Mouse (Mus musculus): ENCODE results near the gene Mlxipl. TPM values are rescaled to one million over a fixed set of nuclear protein-coding genes. Genes with fewer than 3 reads are reported as not detected.
"Not testable (repeated sequence)": the region's sequence is repeated elsewhere in the genome, so short reads cannot be mapped to it uniquely, and the experiment has no call there.

Mlxipl gene
- 2.4 and 3.6 TPM in 2 replicates for polyA plus RNA-seq (2015; fragmentation: Nextera tagmentation; extraction: Ambion mirVana)

- H3K36me3 ChIP-seq (ENCODE audit: control insufficient read depth, insufficient read depth, low read length), result no peaks in the 10 kb centered on the region
- 4% methylated on average over 38 of the region's 39 CpGs for WGBS
Observed at GRCm38 (mm10) chr5:135089653-135090052, at the start of gene Mlxipl. TSS of gene Mlxipl (plus strand) at chr5:135089890.

GRCm38 (mm10) chr5:135040059-135040458 lies 49.6 kb upstream of the Mlxipl start:
- Histone ChIP-seq H3K27me3 (ENCODE audit: control insufficient read depth, insufficient read depth, low read depth, low read length) (no peaks in the 10 kb centered on the region), H3K4me2 (ENCODE audit: low read depth, low read length) (no peak overlapping the region), H3K9ac (ENCODE audit: low read length) (no peak overlapping the region), H3K9me3 (ENCODE audit: control insufficient read depth, low read length) (no peaks in the 10 kb centered on the region), H3K4me3 (ENCODE audit: low read length) (no peak overlapping the region), H3K4me1 (replicated peaks; ENCODE audit: control insufficient read depth, insufficient read depth, low read length) (no peaks in the 10 kb centered on the region), H3K27ac (ENCODE audit: low read length) (no peak overlapping the region), H3K36me3 (ENCODE audit: control insufficient read depth, insufficient read depth, low read length) (peaks cover 13% of the 10 kb centered on the region; the same call in 1 of the 2 replicates)
- no peak for ATAC-seq (ENCODE audit: low read depth)
- WGBS, result 49% methylated on average over 6 of the region's 6 CpGs

More at GRCm38 (mm10) chr5:135089653-135090052, at the start of gene Mlxipl:
- Histone ChIP-seq H3K9me3 (ENCODE audit: control insufficient read depth, low read length) (no peaks in the 10 kb centered on the region), H3K4me1 (replicated peaks; ENCODE audit: control insufficient read depth, insufficient read depth, low read length) (no peaks in the 10 kb centered on the region), H3K27me3 (ENCODE audit: control insufficient read depth, insufficient read depth, low read depth, low read length) (peaks cover 40% of the 10 kb centered on the region), H3K4me3 (ENCODE audit: low read length) (0 out of 2 replicates have a peak within 1 kb of the TSS, but pooled peaks have one; percentile 9), H3K27ac (ENCODE audit: low read length) (no peak within 1 kb of the TSS), H3K4me2 (ENCODE audit: low read depth, low read length) (peak within 1 kb of the TSS; percentile 3; the same call in 1 of the 2 replicates), H3K9ac (ENCODE audit: low read length) (no peak within 1 kb of the TSS)
- ATAC-seq (ENCODE audit: low read depth), result no peak

- WGBS, result 44% methylated on average over 11 of the region's 11 CpGs
- Histone ChIP-seq H3K27me3 (ENCODE audit: control insufficient read depth, insufficient read depth, low read depth, low read length) (no peaks in the 10 kb centered on the region), H3K9me3 (ENCODE audit: control insufficient read depth, low read length) (no peaks in the 10 kb centered on the region), H3K4me2 (ENCODE audit: low read depth, low read length) (no peak overlapping the region), H3K36me3 (ENCODE audit: control insufficient read depth, insufficient read depth, low read length) (peaks cover 16% of the 10 kb centered on the region), H3K9ac (ENCODE audit: low read length) (no peak overlapping the region), H3K4me3 (ENCODE audit: low read length) (no peak overlapping the region), H3K4me1 (replicated peaks; ENCODE audit: control insufficient read depth, insufficient read depth, low read length) (no peaks in the 10 kb centered on the region), H3K27ac (ENCODE audit: low read length) (no peak overlapping the region)
- no peak for ATAC-seq (ENCODE audit: low read depth)
Observed at GRCm38 (mm10) chr5:135040777-135041176, 48.9 kb upstream of the Mlxipl start.

GRCm38 (mm10) chr5:135042105-135042788 lies 47.4 kb upstream of the Mlxipl start:
- Histone ChIP-seq H3K27ac (ENCODE audit: low read length) (no peak overlapping the region), H3K4me2 (ENCODE audit: low read depth, low read length) (no peak overlapping the region), H3K9me3 (ENCODE audit: control insufficient read depth, low read length) (no peaks in the 10 kb centered on the region), H3K4me3 (ENCODE audit: low read length) (no peak overlapping the region), H3K9ac (ENCODE audit: low read length) (no peak overlapping the region), H3K27me3 (ENCODE audit: control insufficient read depth, insufficient read depth, low read depth, low read length) (no peaks in the 10 kb centered on the region), H3K4me1 (replicated peaks; ENCODE audit: control insufficient read depth, insufficient read depth, low read length) (no peaks in the 10 kb centered on the region), H3K36me3 (ENCODE audit: control insufficient read depth, insufficient read depth, low read length) (peaks cover 16% of the 10 kb centered on the region)
- WGBS, result 51% methylated on average over 21 of the region's 21 CpGs
- peak; percentile 12; the same call in 1 of the 2 replicates for ATAC-seq (ENCODE audit: low read depth)

GRCm38 (mm10) chr5:135044575-135044974 lies 45.1 kb upstream of the Mlxipl start:
- Histone ChIP-seq H3K4me2 (ENCODE audit: low read depth, low read length) (no peak overlapping the region), H3K4me1 (replicated peaks; ENCODE audit: control insufficient read depth, insufficient read depth, low read length) (no peaks in the 10 kb centered on the region), H3K36me3 (ENCODE audit: control insufficient read depth, insufficient read depth, low read length) (peaks cover 20% of the 10 kb centered on the region), H3K27me3 (ENCODE audit: control insufficient read depth, insufficient read depth, low read depth, low read length) (no peaks in the 10 kb centered on the region), H3K9ac (ENCODE audit: low read length) (no peak overlapping the region), H3K27ac (ENCODE audit: low read length) (no peak overlapping the region), H3K9me3 (ENCODE audit: control insufficient read depth, low read length) (no peaks in the 10 kb centered on the region), H3K4me3 (ENCODE audit: low read length) (no peak overlapping the region)
- no peak for ATAC-seq (ENCODE audit: low read depth)
- 88% methylated on average over 3 of the region's 3 CpGs for WGBS

- no peaks in the 10 kb centered on the region for H3K4me1 ChIP-seq (replicated peaks; ENCODE audit: control insufficient read depth, insufficient read depth, low read length)
- no peaks in the 10 kb centered on the region for H3K9me3 ChIP-seq (ENCODE audit: control insufficient read depth, low read length)
- 94% methylated on average over 5 of the region's 5 CpGs for WGBS
- H3K27ac ChIP-seq (ENCODE audit: low read length), result no peak overlapping the region
- ATAC-seq (ENCODE audit: low read depth), result no peak
- H3K4me2 ChIP-seq (ENCODE audit: low read depth, low read length), result no peak overlapping the region
- peaks cover 20% of the 10 kb centered on the region for H3K36me3 ChIP-seq (ENCODE audit: control insufficient read depth, insufficient read depth, low read length)
- no peak overlapping the region for H3K9ac ChIP-seq (ENCODE audit: low read length)
- H3K4me3 ChIP-seq (ENCODE audit: low read length), result no peak overlapping the region
- H3K27me3 ChIP-seq (ENCODE audit: control insufficient read depth, insufficient read depth, low read depth, low read length), result no peaks in the 10 kb centered on the region
Observed at GRCm38 (mm10) chr5:135048539-135048938, 41.2 kb upstream of the Mlxipl start.

GRCm38 (mm10) chr5:135049268-135049667 lies 40.4 kb upstream of the Mlxipl start:
- not testable (repeated sequence) for H3K27me3 ChIP-seq (ENCODE audit: control insufficient read depth, insufficient read depth, low read depth, low read length); H3K9ac ChIP-seq (ENCODE audit: low read length); H3K9me3 ChIP-seq (ENCODE audit: control insufficient read depth, low read length); H3K4me1 ChIP-seq (replicated peaks; ENCODE audit: control insufficient read depth, insufficient read depth, low read length); H3K27ac ChIP-seq (ENCODE audit: low read length); H3K4me2 ChIP-seq (ENCODE audit: low read depth, low read length); ATAC-seq (ENCODE audit: low read depth); H3K4me3 ChIP-seq (ENCODE audit: low read length)
- H3K36me3 ChIP-seq (ENCODE audit: control insufficient read depth, insufficient read depth, low read length), result peaks cover 22% of the 10 kb centered on the region
- 82% methylated on average over 6 of the region's 6 CpGs for WGBS

DNA sequence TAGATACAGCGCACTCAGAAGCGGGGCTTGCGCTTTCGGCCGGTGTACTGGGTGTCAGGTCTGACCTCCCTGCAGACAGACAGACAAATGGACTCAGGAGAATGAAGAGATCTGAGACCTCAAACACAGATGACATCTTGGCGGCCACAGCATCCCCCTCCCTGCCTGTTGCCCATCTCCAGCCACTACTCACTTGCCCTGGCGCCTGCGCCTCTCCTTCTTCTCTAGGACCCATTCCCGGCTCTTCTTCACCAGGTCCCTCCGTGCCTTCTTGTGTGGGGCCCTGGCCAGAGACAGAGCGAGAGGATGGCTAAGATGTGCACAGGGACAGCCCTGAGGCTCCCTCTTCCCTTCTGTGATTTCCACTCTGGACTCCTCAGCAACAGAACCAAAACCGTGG lies 36.3 kb upstream of the Mlxipl start:
- H3K36me3 ChIP-seq (ENCODE audit: control insufficient read depth, insufficient read depth, low read length), result peaks cover 19% of the 10 kb centered on the region; the same call in 1 of the 2 replicates
- H3K4me2 ChIP-seq (ENCODE audit: low read depth, low read length), result no peak overlapping the region
- H3K4me1 ChIP-seq (replicated peaks; ENCODE audit: control insufficient read depth, insufficient read depth, low read length), result no peaks in the 10 kb centered on the region
- no peak overlapping the region for H3K4me3 ChIP-seq (ENCODE audit: low read length)
- H3K27me3 ChIP-seq (ENCODE audit: control insufficient read depth, insufficient read depth, low read depth, low read length), result no peaks in the 10 kb centered on the region
- WGBS, result 80% methylated on average over 12 of the region's 12 CpGs
- no peak for ATAC-seq (ENCODE audit: low read depth)
- no peak overlapping the region for H3K9ac ChIP-seq (ENCODE audit: low read length)
- H3K9me3 ChIP-seq (ENCODE audit: control insufficient read depth, low read length), result no peaks in the 10 kb centered on the region
- no peak overlapping the region for H3K27ac ChIP-seq (ENCODE audit: low read length)

- H3K27me3 ChIP-seq (ENCODE audit: control insufficient read depth, insufficient read depth, low read depth, low read length), result no peaks in the 10 kb centered on the region
- peak; percentile 99 for ATAC-seq (ENCODE audit: low read depth)
- peak within 1 kb of the TSS; percentile 90 for H3K4me2 ChIP-seq (ENCODE audit: low read depth, low read length)
- H3K9me3 ChIP-seq (ENCODE audit: control insufficient read depth, low read length), result no peaks in the 10 kb centered on the region
- H3K9ac ChIP-seq (ENCODE audit: low read length), result peak within 1 kb of the TSS; percentile 81
- H3K36me3 ChIP-seq (ENCODE audit: control insufficient read depth, insufficient read depth, low read length), result peaks cover 17% of the 10 kb centered on the region
- H3K4me1 ChIP-seq (replicated peaks; ENCODE audit: control insufficient read depth, insufficient read depth, low read length), result peaks cover 15% of the 10 kb centered on the region
- H3K4me3 ChIP-seq (ENCODE audit: low read length), result peak within 1 kb of the TSS; percentile 91
- WGBS, result under 1% methylated on average over 52 of the region's 52 CpGs
- H3K27ac ChIP-seq (ENCODE audit: low read length), result peak within 1 kb of the TSS; percentile 55
Observed at GRCm38 (mm10) chr5:135063629-135064381, 25.9 kb upstream of the Mlxipl start, which contains the start of gene Dnajc30. TSS of gene Dnajc30 (plus strand) at chr5:135064202.

Data from lung, embryonic 16.5 days (tissue).